Mouse (Mus musculus): ENCODE measurements around the gene Zfp358.

GRCm38 (mm10) chr8:3463248-3463647, 29.7 kb upstream of the Zfp358 start:
- no peak for TF ChIP-seq EP300 (IDR thresholded peaks at IDR 0.05; ENCODE audit: insufficient read depth, low read depth, low read length)
- TF ChIP-seq POLR2A (IDR thresholded peaks at IDR 0.05; ENCODE audit: insufficient read depth, low read length), result no peak
- no peak for TF ChIP-seq CTCF (IDR thresholded peaks at IDR 0.05; ENCODE audit: low read depth, low read length)
